Mouse (Mus musculus): ENCODE data around the gene Gm42517.

- TF ChIP-seq CTCF (IDR thresholded peaks at IDR 0.05; ENCODE audit: borderline replicate concordance, extremely low read depth, insufficient read depth, insufficient read length) (no peak), POLR2A (IDR thresholded peaks at IDR 0.05; ENCODE audit: borderline replicate concordance, extremely low read depth, insufficient read depth, insufficient read length, poor library complexity, severe bottlenecking) (no peak)
Observed at GRCm38 (mm10) chr5:108369964-108370363, 2.2 kb upstream of the Gm42517 start.
